Mouse (Mus musculus): ENCODE measurements around the gene Phc2. TPM values are rescaled to one million over a fixed set of nuclear protein-coding genes. Genes with fewer than 3 reads are reported as not detected.

The Phc2 gene
- polyA plus RNA-seq, 1 experiment from 2014 or later, result 40.7 TPM

DNA sequence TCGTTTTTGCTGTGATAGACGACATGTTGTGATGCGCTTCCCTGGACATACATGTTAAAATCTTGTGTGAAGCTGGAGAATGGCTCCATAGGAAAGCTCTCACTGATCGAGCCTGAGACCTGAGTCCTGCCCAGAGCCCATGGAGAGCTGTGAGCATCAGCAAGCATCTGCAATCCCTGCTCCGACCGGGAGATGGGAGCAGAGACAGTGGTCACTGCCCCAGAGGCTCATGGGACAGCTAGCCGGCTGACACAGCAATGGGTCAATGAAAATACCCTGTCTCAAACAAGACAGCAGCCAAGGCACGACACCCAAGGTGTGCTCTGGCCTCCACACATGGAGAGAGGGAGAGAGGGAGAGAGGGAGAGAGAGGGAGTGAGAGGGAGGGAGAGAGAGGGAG lies 26.6 kb downstream of the Phc2 start:
- Histone ChIP-seq H3K36me3 (no peaks in the 10 kb centered on the region), H3K9me3 (no peaks in the 10 kb centered on the region), H3K4me3 (no peak overlapping the region), H3K27ac (no peak overlapping the region), H3K4me1 (peaks cover 11% of the 10 kb centered on the region), H3K4me2 (no peak overlapping the region), H3K27me3 (no peaks in the 10 kb centered on the region), H3K9ac (no peak overlapping the region)
- WGBS, result 62% methylated on average over 8 of the region's 8 CpGs
- ATAC-seq (ENCODE audit: insufficient number of reproducible peaks, low FRiP score, low TSS enrichment, low read depth), result no peak

DNA sequence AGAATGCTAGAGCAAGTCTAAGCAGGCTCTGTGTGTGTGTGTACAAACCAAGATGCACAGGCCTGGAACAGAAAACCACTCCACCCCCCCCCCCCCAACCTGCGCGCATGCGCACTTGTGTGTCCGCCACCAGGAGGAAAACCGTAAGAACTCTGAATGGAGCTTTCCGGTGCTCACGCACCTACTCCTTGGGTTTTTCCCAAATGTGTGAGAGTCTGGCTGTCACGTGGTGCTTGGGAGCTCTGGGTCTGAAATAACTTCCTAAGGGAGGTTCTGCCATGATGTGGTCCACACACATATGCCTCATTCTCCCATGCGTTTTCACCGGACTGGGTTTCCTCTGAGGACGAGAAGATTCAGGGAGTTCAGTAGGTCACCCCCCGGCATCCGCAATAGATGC lies 27.8 kb downstream of the Phc2 start:
- H3K27ac ChIP-seq, result no peak overlapping the region
- no peak overlapping the region for H3K4me2 ChIP-seq
- no peak for ATAC-seq (ENCODE audit: insufficient number of reproducible peaks, low FRiP score, low TSS enrichment, low read depth)
- H3K4me3 ChIP-seq, result no peak overlapping the region
- no peaks in the 10 kb centered on the region for H3K36me3 ChIP-seq
- H3K27me3 ChIP-seq, result no peaks in the 10 kb centered on the region
- peaks cover 11% of the 10 kb centered on the region for H3K4me1 ChIP-seq
- 91% methylated on average over 13 of the region's 13 CpGs for WGBS
- H3K9me3 ChIP-seq, result no peaks in the 10 kb centered on the region
- no peak overlapping the region for H3K9ac ChIP-seq

DNA sequence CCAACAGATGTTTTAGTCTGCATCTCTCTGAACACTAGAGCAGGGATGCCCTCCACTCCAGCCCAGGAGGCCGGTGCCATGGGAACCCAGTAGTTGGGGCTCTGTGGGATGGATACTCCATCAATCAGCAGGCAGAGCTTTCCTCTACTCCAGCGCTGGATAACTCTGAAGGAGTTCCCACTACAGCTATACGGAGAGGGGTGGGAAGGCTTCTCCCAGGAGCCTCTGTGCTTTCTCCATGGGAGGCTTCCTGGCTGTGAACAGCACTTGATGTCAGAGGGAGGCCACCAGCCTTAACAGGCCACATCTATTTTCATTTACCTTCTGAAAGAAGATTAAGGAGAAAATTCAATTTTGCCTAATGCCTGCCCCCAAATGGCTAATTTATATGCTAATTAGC lies 29.2 kb downstream of the Phc2 start:
- no peak overlapping the region for H3K4me3 ChIP-seq
- H3K27ac ChIP-seq, result no peak overlapping the region
- no peaks in the 10 kb centered on the region for H3K36me3 ChIP-seq
- H3K9me3 ChIP-seq, result no peaks in the 10 kb centered on the region
- H3K9ac ChIP-seq, result no peak overlapping the region
- no peak for ATAC-seq (ENCODE audit: insufficient number of reproducible peaks, low FRiP score, low TSS enrichment, low read depth)
- H3K4me2 ChIP-seq, result no peak overlapping the region
- H3K27me3 ChIP-seq, result no peaks in the 10 kb centered on the region
- peaks cover 11% of the 10 kb centered on the region for H3K4me1 ChIP-seq
- 61% methylated on average over 3 of the region's 3 CpGs for WGBS

DNA sequence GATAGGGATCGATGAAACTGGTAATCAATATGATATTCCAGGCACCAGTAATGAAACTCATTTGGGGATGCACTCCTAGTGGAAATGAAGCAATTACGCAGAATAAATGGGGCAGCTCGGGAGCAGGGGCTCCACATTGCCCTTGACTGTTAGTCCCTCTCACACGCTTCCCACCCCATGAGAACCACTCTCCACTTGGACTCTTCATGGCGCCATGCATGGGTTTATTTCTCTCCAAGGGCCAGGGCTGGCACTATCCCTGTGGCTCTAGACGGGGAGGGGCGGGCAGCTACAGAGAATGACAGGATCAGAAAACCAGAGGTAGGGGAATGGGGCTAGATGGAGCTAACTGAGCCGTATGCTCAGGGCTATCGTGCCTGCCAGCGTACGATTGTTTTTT lies 29.6 kb downstream of the Phc2 start:
- no peak overlapping the region for H3K27ac ChIP-seq
- no peaks in the 10 kb centered on the region for H3K36me3 ChIP-seq
- no peak overlapping the region for H3K4me2 ChIP-seq
- no peak overlapping the region for H3K9ac ChIP-seq
- ATAC-seq (ENCODE audit: insufficient number of reproducible peaks, low FRiP score, low TSS enrichment, low read depth), result no peak
- H3K4me1 ChIP-seq, result peaks cover 10% of the 10 kb centered on the region
- H3K9me3 ChIP-seq, result no peaks in the 10 kb centered on the region
- no peak overlapping the region for H3K4me3 ChIP-seq
- no peaks in the 10 kb centered on the region for H3K27me3 ChIP-seq
- WGBS, result 84% methylated on average over 11 of the region's 11 CpGs

DNA sequence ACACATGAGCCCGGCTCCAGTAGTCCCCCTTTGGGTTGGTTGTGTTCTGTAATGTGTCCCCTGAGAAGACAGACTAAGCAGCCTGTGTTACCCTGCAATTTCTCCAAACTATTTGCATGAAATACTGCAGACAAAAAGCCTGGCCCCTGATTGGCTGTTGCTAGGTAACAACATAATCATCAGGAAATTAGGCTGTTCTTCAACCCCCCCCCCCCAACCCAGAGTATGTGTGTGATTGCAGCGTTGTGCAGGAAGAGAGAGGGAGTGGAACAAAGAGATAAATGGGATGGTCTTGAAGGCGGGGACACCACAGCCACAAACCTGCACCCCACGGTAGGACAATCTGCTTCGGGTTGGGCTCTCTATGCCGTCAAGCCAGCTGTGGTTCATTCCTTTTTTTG lies 34.0 kb downstream of the Phc2 start:
- peaks cover 50% of the 10 kb centered on the region for H3K4me1 ChIP-seq
- H3K9ac ChIP-seq, result no peak overlapping the region
- no peaks in the 10 kb centered on the region for H3K36me3 ChIP-seq
- no peak overlapping the region for H3K27ac ChIP-seq
- WGBS, result 45% methylated on average over 6 of the region's 6 CpGs
- no peak for ATAC-seq (ENCODE audit: insufficient number of reproducible peaks, low FRiP score, low TSS enrichment, low read depth)
- no peaks in the 10 kb centered on the region for H3K27me3 ChIP-seq
- H3K4me3 ChIP-seq, result no peak overlapping the region
- H3K9me3 ChIP-seq, result no peaks in the 10 kb centered on the region
- no peak overlapping the region for H3K4me2 ChIP-seq

DNA sequence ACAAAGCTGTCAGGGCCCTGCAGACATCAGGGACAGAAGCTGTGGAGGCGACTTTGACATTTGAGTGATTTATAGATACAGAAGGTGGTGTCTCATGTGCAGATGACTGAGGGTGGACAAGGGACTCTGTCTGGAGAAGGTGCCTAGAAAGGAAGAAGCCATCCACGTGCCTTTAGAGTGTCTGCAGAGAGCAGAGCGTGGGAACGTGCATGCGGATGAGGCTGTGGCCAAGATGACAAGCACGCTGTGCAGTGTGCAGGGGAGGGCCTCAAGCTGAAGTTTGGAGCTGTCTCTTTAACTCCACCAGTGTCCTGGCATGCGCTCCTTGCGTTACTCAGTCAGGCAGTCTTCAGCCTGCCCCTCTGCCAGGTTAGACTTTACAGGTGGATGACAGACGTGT lies 34.5 kb downstream of the Phc2 start:
- Histone ChIP-seq H3K27ac (no peak overlapping the region), H3K36me3 (no peaks in the 10 kb centered on the region), H3K4me3 (no peak overlapping the region), H3K27me3 (no peaks in the 10 kb centered on the region), H3K9me3 (no peaks in the 10 kb centered on the region), H3K9ac (no peak overlapping the region), H3K4me1 (peaks cover 54% of the 10 kb centered on the region), H3K4me2 (no peak overlapping the region)
- 55% methylated on average over 9 of the region's 9 CpGs for WGBS
- ATAC-seq (ENCODE audit: insufficient number of reproducible peaks, low FRiP score, low TSS enrichment, low read depth), result no peak

DNA sequence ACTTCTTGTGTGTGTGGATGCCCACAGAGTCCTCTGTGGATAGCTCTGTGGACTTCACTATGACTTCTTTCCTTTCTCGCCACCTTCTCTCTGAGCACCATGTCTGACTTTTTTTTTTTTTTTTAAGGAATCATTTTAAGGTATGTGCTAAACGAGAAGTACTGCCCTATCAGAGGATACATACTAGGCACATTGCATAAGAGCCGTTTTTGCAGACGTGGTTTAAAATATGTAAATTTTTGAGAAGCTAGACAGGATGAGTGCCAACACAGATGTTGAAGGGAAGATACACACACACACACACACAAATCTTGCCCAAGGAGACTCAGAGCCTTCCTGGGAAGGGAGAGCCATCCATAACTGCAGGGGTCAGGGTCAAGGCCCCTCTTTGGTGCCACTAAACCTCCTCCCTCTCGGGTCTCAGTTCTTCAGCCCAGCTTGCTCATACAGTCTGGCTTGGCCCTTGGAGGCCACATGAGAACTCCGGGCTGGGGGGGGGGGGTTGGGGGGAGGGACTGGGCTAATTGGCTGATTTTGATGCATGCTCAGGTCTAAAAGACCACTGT lies 35.3 kb downstream of the Phc2 start:
- no peak overlapping the region for H3K4me2 ChIP-seq
- no peaks in the 10 kb centered on the region for H3K36me3 ChIP-seq
- H3K27me3 ChIP-seq, result no peaks in the 10 kb centered on the region
- ATAC-seq (ENCODE audit: insufficient number of reproducible peaks, low FRiP score, low TSS enrichment, low read depth), result no peak
- H3K9me3 ChIP-seq, result no peaks in the 10 kb centered on the region
- no peak overlapping the region for H3K4me3 ChIP-seq
- WGBS, result 53% methylated on average over 6 of the region's 6 CpGs
- H3K9ac ChIP-seq, result no peak overlapping the region
- H3K4me1 ChIP-seq, result peaks cover 61% of the 10 kb centered on the region
- H3K27ac ChIP-seq, result no peak overlapping the region

DNA sequence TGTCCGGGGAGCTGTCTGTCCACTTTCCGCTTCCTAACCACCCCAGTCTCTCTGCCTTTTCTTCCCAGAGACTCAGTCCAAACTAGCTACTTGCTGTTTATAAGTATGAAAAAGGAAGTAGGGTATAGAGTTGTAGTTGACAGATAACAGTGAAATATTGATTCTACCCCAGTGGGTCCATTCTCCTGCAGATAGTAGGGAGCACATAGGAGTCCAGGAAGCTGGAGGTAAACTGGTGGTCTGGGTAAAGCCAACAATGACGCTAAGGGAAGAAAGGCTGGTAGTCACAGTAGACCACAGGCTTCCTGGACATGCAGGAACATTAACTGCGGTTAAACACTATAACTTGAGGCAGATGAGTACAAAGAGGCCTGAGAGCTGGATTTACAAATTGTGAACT lies 36.7 kb downstream of the Phc2 start:
- Histone ChIP-seq H3K4me1 (peaks cover 75% of the 10 kb centered on the region), H3K36me3 (no peaks in the 10 kb centered on the region), H3K9ac (no peak overlapping the region), H3K4me2 (no peak overlapping the region), H3K27me3 (no peaks in the 10 kb centered on the region), H3K9me3 (no peaks in the 10 kb centered on the region), H3K27ac (0 out of 2 replicates have a peak overlapping the region, but pooled peaks have one; percentile 1), H3K4me3 (no peak overlapping the region)
- ATAC-seq (ENCODE audit: insufficient number of reproducible peaks, low FRiP score, low TSS enrichment, low read depth), result no peak
- WGBS, result 76% methylated on average over 4 of the region's 4 CpGs

DNA sequence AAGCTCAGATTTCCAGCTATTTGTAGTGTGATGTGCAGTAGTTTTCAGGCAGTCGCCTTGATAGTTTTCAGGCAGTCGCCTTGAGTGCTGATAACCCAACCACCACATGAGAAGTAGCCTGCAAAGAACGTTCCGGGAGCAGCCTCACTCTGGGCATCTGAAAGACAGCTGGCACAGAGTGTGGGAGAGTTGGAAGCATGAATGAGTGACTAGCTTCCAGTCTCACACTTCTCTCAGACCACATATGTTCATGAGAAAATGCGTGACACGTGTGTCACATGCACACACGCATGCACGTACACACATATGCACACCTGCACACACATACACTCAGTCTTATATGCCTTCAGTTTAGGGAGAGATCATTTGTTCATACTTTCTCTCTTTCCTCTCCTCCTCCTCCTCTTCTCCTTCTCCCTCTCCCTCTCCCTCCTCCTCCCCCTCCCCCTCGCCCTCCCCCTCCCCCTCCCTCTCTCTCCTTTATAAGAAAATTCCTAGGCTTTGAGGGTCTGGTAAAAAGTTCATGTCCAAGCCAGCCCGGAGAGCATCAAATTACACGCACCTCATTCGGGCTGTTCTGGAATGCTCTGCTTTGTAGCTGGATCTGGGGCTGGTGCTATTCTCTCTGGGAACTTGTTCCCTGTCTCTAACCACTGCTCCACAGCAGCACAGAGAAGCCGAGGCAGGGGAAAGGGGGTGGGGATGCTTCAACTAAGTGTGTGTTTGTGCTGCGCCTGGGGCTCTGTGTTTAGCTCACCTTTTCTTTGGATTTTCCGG lies 37.8 kb downstream of the Phc2 start:
- H3K4me1 ChIP-seq, result peaks cover 86% of the 10 kb centered on the region
- H3K36me3 ChIP-seq, result no peaks in the 10 kb centered on the region
- WGBS, result 26% methylated on average over 14 of the region's 15 CpGs
- H3K27me3 ChIP-seq, result no peaks in the 10 kb centered on the region
- ATAC-seq (ENCODE audit: insufficient number of reproducible peaks, low FRiP score, low TSS enrichment, low read depth), result peak; percentile 41; the same call in 1 of the 2 replicates
- no peak overlapping the region for H3K9ac ChIP-seq
- H3K27ac ChIP-seq, result peak overlapping the region; percentile 75
- no peaks in the 10 kb centered on the region for H3K9me3 ChIP-seq
- no peak overlapping the region for H3K4me2 ChIP-seq
- H3K4me3 ChIP-seq, result no peak overlapping the region

DNA sequence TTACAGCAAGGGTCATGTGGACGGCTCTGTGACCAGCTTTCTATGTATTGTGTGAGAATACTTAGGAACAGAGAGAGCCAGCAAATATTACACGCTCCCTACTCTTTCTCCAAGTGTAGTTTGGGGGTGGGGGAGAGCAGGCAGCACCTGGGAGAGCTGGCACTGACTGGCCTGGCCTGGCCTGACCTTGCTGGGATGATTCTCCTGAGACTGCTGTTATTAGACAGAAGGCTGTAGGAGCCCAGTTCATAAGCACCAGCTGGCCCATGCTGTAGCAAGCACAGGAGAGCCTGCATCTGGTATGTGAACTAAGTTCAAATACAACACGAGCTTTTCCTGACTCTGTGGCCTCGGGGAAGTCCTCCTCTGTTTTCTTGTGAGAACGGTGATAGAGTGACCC lies 38.7 kb downstream of the Phc2 start:
- no peaks in the 10 kb centered on the region for H3K36me3 ChIP-seq
- peak overlapping the region; percentile 75 for H3K27ac ChIP-seq
- peaks cover 93% of the 10 kb centered on the region for H3K4me1 ChIP-seq
- no peak for ATAC-seq (ENCODE audit: insufficient number of reproducible peaks, low FRiP score, low TSS enrichment, low read depth)
- no peak overlapping the region for H3K9ac ChIP-seq
- H3K9me3 ChIP-seq, result no peaks in the 10 kb centered on the region
- no peaks in the 10 kb centered on the region for H3K27me3 ChIP-seq
- H3K4me2 ChIP-seq, result no peak overlapping the region
- H3K4me3 ChIP-seq, result no peak overlapping the region
- 29% methylated on average over 5 of the region's 5 CpGs for WGBS

DNA sequence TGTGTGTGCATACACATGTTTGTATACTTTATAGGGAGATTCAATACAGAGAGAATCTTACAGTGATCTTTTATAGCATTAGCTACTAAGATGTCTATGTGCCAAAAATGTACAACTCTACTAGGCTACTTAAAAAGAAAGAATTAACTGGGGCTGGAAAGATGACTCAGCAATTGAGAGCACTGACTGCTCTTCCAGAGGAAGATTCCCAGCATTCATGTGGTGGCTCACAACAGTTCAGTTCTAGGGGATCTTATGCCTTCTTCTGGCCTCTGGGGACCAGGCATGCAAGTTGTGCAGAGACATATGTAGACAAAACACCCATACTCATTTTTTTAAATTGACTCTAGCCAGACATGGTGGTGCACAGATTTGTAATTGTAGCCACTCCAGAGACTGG lies 39.8 kb downstream of the Phc2 start:
- H3K27ac ChIP-seq, result 0 out of 2 replicates have a peak overlapping the region, but pooled peaks have one; percentile 57
- no peaks in the 10 kb centered on the region for H3K9me3 ChIP-seq

DNA sequence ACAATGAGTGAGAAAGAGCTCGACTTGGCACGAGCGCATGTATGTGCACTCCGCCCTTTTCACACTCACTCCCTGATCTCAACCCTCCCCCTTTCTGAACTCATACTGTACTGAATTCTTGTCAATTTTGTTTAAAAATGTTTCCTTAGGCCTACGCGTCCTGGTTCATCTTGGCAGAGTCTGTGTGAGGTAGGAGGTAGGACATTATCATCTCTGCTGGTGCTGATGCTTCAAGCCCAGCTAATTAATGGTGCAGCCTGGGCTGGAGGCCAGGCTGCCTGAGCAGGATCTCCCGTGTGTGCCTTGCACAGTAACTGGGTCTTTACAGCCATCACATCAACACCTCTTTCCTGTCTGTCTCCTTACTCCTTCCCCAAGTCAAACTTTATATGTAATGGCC lies 40.6 kb downstream of the Phc2 start:
- WGBS, result 68% methylated on average over 7 of the region's 7 CpGs
- Histone ChIP-seq H3K4me1 (peaks cover 84% of the 10 kb centered on the region), H3K27me3 (no peaks in the 10 kb centered on the region), H3K9me3 (no peaks in the 10 kb centered on the region), H3K36me3 (no peaks in the 10 kb centered on the region), H3K9ac (no peak overlapping the region), H3K27ac (no peak overlapping the region), H3K4me2 (no peak overlapping the region), H3K4me3 (no peak overlapping the region)
- ATAC-seq (ENCODE audit: insufficient number of reproducible peaks, low FRiP score, low TSS enrichment, low read depth), result no peak

More for the DNA sequence above, 39.8 kb downstream of the Phc2 start:
- H3K27me3 ChIP-seq, result no peaks in the 10 kb centered on the region
- H3K4me1 ChIP-seq, result peaks cover 88% of the 10 kb centered on the region
- no peak overlapping the region for H3K4me2 ChIP-seq
- no peak for ATAC-seq (ENCODE audit: insufficient number of reproducible peaks, low FRiP score, low TSS enrichment, low read depth)
- no peaks in the 10 kb centered on the region for H3K36me3 ChIP-seq
- no peak overlapping the region for H3K9ac ChIP-seq
- no peak overlapping the region for H3K4me3 ChIP-seq
